Mouse (Mus musculus): ENCODE results near the gene Fpr2. TPM values are rescaled to one million over a fixed set of nuclear protein-coding genes. Genes with fewer than 3 reads are reported as not detected.

The Fpr2 gene
- polyA plus RNA-seq, 1 experiment from 2014 or later, result not detected

- Histone ChIP-seq H3K4me2 (ENCODE audit: low read length) (no peak overlapping the region), H3K36me3 (ENCODE audit: control insufficient read depth, insufficient read depth, low read length) (no peaks in the 10 kb centered on the region), H3K4me1 (ENCODE audit: control insufficient read depth, insufficient read depth, low read length) (no peaks in the 10 kb centered on the region), H3K27ac (ENCODE audit: low read depth, low read length) (no peak overlapping the region), H3K4me3 (ENCODE audit: low read depth, low read length) (no peak overlapping the region), H3K9ac (ENCODE audit: low read length) (no peak overlapping the region), H3K9me3 (replicated peaks; ENCODE audit: control insufficient read depth, low read length) (no peaks in the 10 kb centered on the region), H3K27me3 (replicated peaks; ENCODE audit: control insufficient read depth, insufficient read depth, low read length) (no peaks in the 10 kb centered on the region)
- ATAC-seq (no peak), DNase-seq (ENCODE audit: low spot score) (no peak)
- 83% methylated on average over 2 of the region's 2 CpGs for WGBS
Observed at GRCm38 (mm10) chr17:17870892-17871550, 16.6 kb upstream of the Fpr2 start.

- Histone ChIP-seq H3K9ac (ENCODE audit: low read length) (no peak overlapping the region), H3K27me3 (replicated peaks; ENCODE audit: control insufficient read depth, insufficient read depth, low read length) (no peaks in the 10 kb centered on the region), H3K27ac (ENCODE audit: low read depth, low read length) (no peak overlapping the region), H3K36me3 (ENCODE audit: control insufficient read depth, insufficient read depth, low read length) (no peaks in the 10 kb centered on the region), H3K4me2 (ENCODE audit: low read length) (no peak overlapping the region), H3K4me1 (ENCODE audit: control insufficient read depth, insufficient read depth, low read length) (no peaks in the 10 kb centered on the region), H3K9me3 (replicated peaks; ENCODE audit: control insufficient read depth, low read length) (no peaks in the 10 kb centered on the region), H3K4me3 (ENCODE audit: low read depth, low read length) (no peak overlapping the region)
- no peak for ATAC-seq
- no peak for DNase-seq (ENCODE audit: low spot score)
- 88% methylated on average over 2 of the region's 2 CpGs for WGBS
Observed at GRCm38 (mm10) chr17:17871697-17872096, 15.9 kb upstream of the Fpr2 start.

GRCm38 (mm10) chr17:17879347-17879746, 8.3 kb upstream of the Fpr2 start:
- Histone ChIP-seq H3K4me3 (ENCODE audit: low read depth, low read length) (no peak overlapping the region), H3K4me1 (ENCODE audit: control insufficient read depth, insufficient read depth, low read length) (no peaks in the 10 kb centered on the region), H3K9ac (ENCODE audit: low read length) (no peak overlapping the region), H3K9me3 (replicated peaks; ENCODE audit: control insufficient read depth, low read length) (no peaks in the 10 kb centered on the region), H3K27me3 (replicated peaks; ENCODE audit: control insufficient read depth, insufficient read depth, low read length) (no peaks in the 10 kb centered on the region), H3K4me2 (ENCODE audit: low read length) (no peak overlapping the region), H3K27ac (ENCODE audit: low read depth, low read length) (no peak overlapping the region), H3K36me3 (ENCODE audit: control insufficient read depth, insufficient read depth, low read length) (no peaks in the 10 kb centered on the region)
- ATAC-seq, result no peak
- DNase-seq (ENCODE audit: low spot score), result no peak
- WGBS, result 80% methylated on average over 1 of the region's 1 CpGs

- Histone ChIP-seq H3K27ac (ENCODE audit: low read depth, low read length) (no peak overlapping the region), H3K9ac (ENCODE audit: low read length) (no peak overlapping the region), H3K4me2 (ENCODE audit: low read length) (no peak overlapping the region), H3K36me3 (ENCODE audit: control insufficient read depth, insufficient read depth, low read length) (no peaks in the 10 kb centered on the region), H3K9me3 (replicated peaks; ENCODE audit: control insufficient read depth, low read length) (no peaks in the 10 kb centered on the region), H3K4me3 (ENCODE audit: low read depth, low read length) (no peak overlapping the region), H3K27me3 (replicated peaks; ENCODE audit: control insufficient read depth, insufficient read depth, low read length) (no peaks in the 10 kb centered on the region), H3K4me1 (ENCODE audit: control insufficient read depth, insufficient read depth, low read length) (no peaks in the 10 kb centered on the region)
- 85% methylated on average over 3 of the region's 3 CpGs for WGBS
- no peak for ATAC-seq
- DNase-seq (ENCODE audit: low spot score), result no peak
Observed at GRCm38 (mm10) chr17:17882672-17883071, 5.0 kb upstream of the Fpr2 start.

GRCm38 (mm10) chr17:17883840-17884239, 3.8 kb upstream of the Fpr2 start, which contains the start of gene Fpr1:
Gene Fpr1 (minus strand): TSS chr17:17883940.
- 60% methylated on average over 1 of the region's 1 CpGs for WGBS

GRCm38 (mm10) chr17:17889732-17890425, 2.3 kb downstream of the Fpr2 start:
- DNase-seq (ENCODE audit: low spot score) (no peak), ATAC-seq (no peak)
- 87% methylated on average over 2 of the region's 2 CpGs for WGBS
- H3K36me3 ChIP-seq (ENCODE audit: control insufficient read depth, insufficient read depth, low read length), result no peaks in the 10 kb centered on the region
- H3K4me1 ChIP-seq (ENCODE audit: control insufficient read depth, insufficient read depth, low read length), result no peaks in the 10 kb centered on the region
- H3K27ac ChIP-seq (ENCODE audit: low read depth, low read length), result no peak overlapping the region
- H3K9me3 ChIP-seq (replicated peaks; ENCODE audit: control insufficient read depth, low read length), result no peaks in the 10 kb centered on the region
- no peak overlapping the region for H3K9ac ChIP-seq (ENCODE audit: low read length)
- H3K4me2 ChIP-seq (ENCODE audit: low read length), result no peak overlapping the region
- H3K4me3 ChIP-seq (ENCODE audit: low read depth, low read length), result no peak overlapping the region
- H3K27me3 ChIP-seq (replicated peaks; ENCODE audit: control insufficient read depth, insufficient read depth, low read length), result no peaks in the 10 kb centered on the region

More at GRCm38 (mm10) chr17:17883840-17884239, 3.8 kb upstream of the Fpr2 start, which contains the start of gene Fpr1:
- DNase-seq (ENCODE audit: low spot score), result no peak
- no peak within 1 kb of the TSS for H3K9ac ChIP-seq (ENCODE audit: low read length)
- H3K4me3 ChIP-seq (ENCODE audit: low read depth, low read length), result no peak within 1 kb of the TSS
- H3K9me3 ChIP-seq (replicated peaks; ENCODE audit: control insufficient read depth, low read length), result no peaks in the 10 kb centered on the region
- no peak for ATAC-seq
- no peaks in the 10 kb centered on the region for H3K36me3 ChIP-seq (ENCODE audit: control insufficient read depth, insufficient read depth, low read length)
- H3K4me1 ChIP-seq (ENCODE audit: control insufficient read depth, insufficient read depth, low read length), result no peaks in the 10 kb centered on the region
- H3K4me2 ChIP-seq (ENCODE audit: low read length), result no peak within 1 kb of the TSS
- H3K27me3 ChIP-seq (replicated peaks; ENCODE audit: control insufficient read depth, insufficient read depth, low read length), result no peaks in the 10 kb centered on the region
- H3K27ac ChIP-seq (ENCODE audit: low read depth, low read length), result no peak within 1 kb of the TSS

- ATAC-seq, result 0 out of 2 replicates have a peak, but pooled peaks have one; percentile 23
- DNase-seq (ENCODE audit: low spot score), result peak; percentile 82
- no peak overlapping the region for H3K9ac ChIP-seq (ENCODE audit: low read length)
- no peaks in the 10 kb centered on the region for H3K27me3 ChIP-seq (replicated peaks; ENCODE audit: control insufficient read depth, insufficient read depth, low read length)
- no peak overlapping the region for H3K4me3 ChIP-seq (ENCODE audit: low read depth, low read length)
- no peaks in the 10 kb centered on the region for H3K36me3 ChIP-seq (ENCODE audit: control insufficient read depth, insufficient read depth, low read length)
- H3K27ac ChIP-seq (ENCODE audit: low read depth, low read length), result no peak overlapping the region
- H3K9me3 ChIP-seq (replicated peaks; ENCODE audit: control insufficient read depth, low read length), result no peaks in the 10 kb centered on the region
- no peaks in the 10 kb centered on the region for H3K4me1 ChIP-seq (ENCODE audit: control insufficient read depth, insufficient read depth, low read length)
- WGBS, result 2% methylated on average over 4 of the region's 4 CpGs
- H3K4me2 ChIP-seq (ENCODE audit: low read length), result no peak overlapping the region
Observed at GRCm38 (mm10) chr17:17896039-17896438, 8.4 kb downstream of the Fpr2 start.

- Histone ChIP-seq H3K27ac (ENCODE audit: low read depth, low read length) (no peak overlapping the region), H3K9ac (ENCODE audit: low read length) (no peak overlapping the region), H3K36me3 (ENCODE audit: control insufficient read depth, insufficient read depth, low read length) (no peaks in the 10 kb centered on the region), H3K27me3 (replicated peaks; ENCODE audit: control insufficient read depth, insufficient read depth, low read length) (no peaks in the 10 kb centered on the region), H3K4me3 (ENCODE audit: low read depth, low read length) (no peak overlapping the region), H3K4me2 (ENCODE audit: low read length) (no peak overlapping the region), H3K4me1 (ENCODE audit: control insufficient read depth, insufficient read depth, low read length) (no peaks in the 10 kb centered on the region), H3K9me3 (replicated peaks; ENCODE audit: control insufficient read depth, low read length) (no peaks in the 10 kb centered on the region)
- DNase-seq (ENCODE audit: low spot score) (peak; percentile 71), ATAC-seq (no peak)
- 76% methylated on average over 2 of the region's 2 CpGs for WGBS
Observed at GRCm38 (mm10) chr17:17899268-17899667, 11.6 kb downstream of the Fpr2 start.

GRCm38 (mm10) chr17:17900768-17901167, 13.1 kb downstream of the Fpr2 start:
- Histone ChIP-seq H3K36me3 (ENCODE audit: control insufficient read depth, insufficient read depth, low read length) (no peaks in the 10 kb centered on the region), H3K4me1 (ENCODE audit: control insufficient read depth, insufficient read depth, low read length) (no peaks in the 10 kb centered on the region), H3K9me3 (replicated peaks; ENCODE audit: control insufficient read depth, low read length) (no peaks in the 10 kb centered on the region), H3K4me2 (ENCODE audit: low read length) (no peak overlapping the region), H3K4me3 (ENCODE audit: low read depth, low read length) (no peak overlapping the region), H3K27ac (ENCODE audit: low read depth, low read length) (no peak overlapping the region), H3K9ac (ENCODE audit: low read length) (no peak overlapping the region), H3K27me3 (replicated peaks; ENCODE audit: control insufficient read depth, insufficient read depth, low read length) (no peaks in the 10 kb centered on the region)
- DNase-seq (ENCODE audit: low spot score) (no peak), ATAC-seq (no peak)
- WGBS, result 76% methylated on average over 1 of the region's 1 CpGs
